26 mouse cellular contexts compared by ENCODE assay signal in the genomic region with DNA sequence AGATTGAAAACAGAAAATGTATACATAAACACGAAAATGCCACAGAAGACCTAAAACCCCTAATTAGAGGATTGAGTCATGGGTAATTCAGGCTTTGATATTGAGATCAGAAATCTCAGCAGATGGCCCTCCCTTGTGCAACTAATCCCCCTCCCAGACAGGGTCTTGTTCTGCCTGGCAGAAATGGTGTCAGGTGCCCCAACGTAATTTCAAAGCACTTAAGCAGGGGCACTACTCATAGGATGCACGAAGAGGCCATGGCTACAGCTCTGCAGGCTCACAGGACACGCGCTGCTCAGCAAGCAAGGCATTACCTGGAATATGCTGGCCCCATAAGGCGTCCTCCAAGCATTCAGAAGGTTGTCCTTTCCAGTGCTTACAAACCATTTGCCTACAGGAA.
"Had no signal": no experiment of that assay in that cellular context is flagged by ENCODE, and none has a peak within 500 bp of the region (broad histone marks: within the 10 kb centered on the region; RNA-seq: fewer than 3 reads in every experiment).

No protein-coding gene starts in this region.

- H3K4me3 ChIP-seq: heart, embryonic 13.5 days; heart, embryonic 15.5 days; hindbrain, embryonic 13.5 days; hindbrain, embryonic 15.5 days; kidney, embryonic 15.5 days; limb, embryonic 13.5 days; limb, embryonic 15.5 days; liver, embryonic 12.5 days had no signal

- H3K4me2 ChIP-seq: heart, embryonic 11.5 days; heart, embryonic 13.5 days; heart, embryonic 15.5 days; hindbrain, embryonic 13.5 days; hindbrain, embryonic 15.5 days; kidney, embryonic 15.5 days; limb, embryonic 13.5 days; limb, embryonic 15.5 days; liver, embryonic 12.5 days had no signal

- H3K9ac ChIP-seq: heart, embryonic 13.5 days; heart, embryonic 15.5 days; hindbrain, embryonic 13.5 days; hindbrain, embryonic 15.5 days; kidney, embryonic 15.5 days; limb, embryonic 13.5 days; limb, embryonic 15.5 days; liver, embryonic 12.5 days; liver, embryonic 14.5 days had no signal

- H3K9me3 ChIP-seq: heart, embryonic 13.5 days; heart, embryonic 15.5 days; hindbrain, embryonic 13.5 days; hindbrain, embryonic 15.5 days; kidney, embryonic 15.5 days; limb, embryonic 13.5 days; limb, embryonic 15.5 days; liver, embryonic 12.5 days had no signal

- H3K4me1 ChIP-seq: heart, embryonic 13.5 days; heart, embryonic 15.5 days; hindbrain, embryonic 15.5 days; kidney, embryonic 15.5 days; limb, embryonic 13.5 days; limb, embryonic 15.5 days; liver, embryonic 12.5 days had no signal

- ATAC-seq: hindbrain, postnatal 0 days; intestine, embryonic 16.5 days; liver, embryonic 12.5 days had no signal

- DNase-seq: gastrocnemius, postnatal 14 days; gastrocnemius, postnatal 36 days; heart, adult 18-20 months; heart, postnatal 14 days; heart, postnatal 36 days; kidney, adult 11 months; kidney, adult 2 months; kidney, adult 9 months; kidney, postnatal 14 days; kidney, postnatal 36 days; layer of hippocampus, adult 9-11 months; layer of hippocampus, postnatal 36 days; left cerebral cortex, postnatal 4 days had no signal

- H3K27me3 ChIP-seq: heart, embryonic 13.5 days; heart, embryonic 15.5 days; hindbrain, embryonic 13.5 days; hindbrain, embryonic 15.5 days; kidney, embryonic 15.5 days; limb, embryonic 13.5 days; limb, embryonic 15.5 days; liver, embryonic 12.5 days had no signal

- H3K27ac ChIP-seq: heart, embryonic 13.5 days; heart, embryonic 15.5 days; hindbrain, embryonic 13.5 days; hindbrain, embryonic 15.5 days; hindbrain, postnatal 0 days; kidney, embryonic 15.5 days; kidney, postnatal 0 days; limb, embryonic 13.5 days; limb, embryonic 15.5 days; liver, embryonic 12.5 days; liver, embryonic 14.5 days had no signal
